Mouse (Mus musculus) bone marrow, adult 2 months (tissue): ENCODE measurements at regions not wholly inside any gene's neighbourhood (a gene's known extent, or its start where the extent isn't known, plus 50 kb on each side); places are given as distances from the start of the nearest gene placed in this dataset.

Experiments used
- H3K27ac ChIP-seq: fragments of 200-500 bp; 2 replicates; pipeline ENCODE4 v1.5.1; 2012; ENCODE audit warnings: low read depth, mild to moderate bottlenecking, control low read depth, inconsistent platforms, low read length; ENCODE audit not compliant: control insufficient read depth, poor library complexity, insufficient read depth
- H3K4me1 ChIP-seq: fragments of 200-500 bp; 2 replicates; pipeline ENCODE4 v1.6.1; 2011; ENCODE audit warnings: low read length; ENCODE audit not compliant: control insufficient read depth, insufficient read depth
- H3K4me3 ChIP-seq: fragments of 200-500 bp; replicated peaks from 2 replicates; pipeline ENCODE3; 2011; ENCODE audit warnings: mild to moderate bottlenecking, low read depth, low read length, control low read depth; ENCODE audit not compliant: control insufficient read depth
- CTCF ChIP-seq: fragments of 200-500 bp; IDR thresholded peaks from 2 replicates; pipeline ENCODE4 v1.5.1; 2011; ENCODE audit warnings: low read length, control low read depth; ENCODE audit not compliant: control insufficient read depth, insufficient read depth
- POLR2A ChIP-seq: fragments of 200-500 bp; IDR thresholded peaks from 2 replicates; pipeline ENCODE4 v1.6.1; 2011; ENCODE audit warnings: low read depth, mild to moderate bottlenecking, control low read depth, low read length, borderline replicate concordance; ENCODE audit not compliant: control insufficient read depth
- WGBS: fragments of 180-500 bp; shearing (Covaris S2); methylation state at CpG from one replicate; pipeline ENCODE4 v1.1.7; 2018; 5-methylcytosine and 5-hydroxymethylcytosine counted together

- 96% methylated on average over 1 of the region's 1 CpGs for WGBS
- no peaks in the 10 kb centered on the region for H3K4me1 ChIP-seq
- H3K27ac ChIP-seq = no peak overlapping the region
- H3K4me3 ChIP-seq = no peak overlapping the region
- TF ChIP-seq CTCF (peak; percentile 60), POLR2A (no peak)
Measured at GRCm38 (mm10) chrX:6261469-6261868, 59.1 kb downstream of the Bmp15 start.

- H3K4me1 ChIP-seq = no peaks in the 10 kb centered on the region
- no peak overlapping the region for H3K4me3 ChIP-seq
- 68% methylated on average over 4 of the region's 4 CpGs for WGBS
- TF ChIP-seq POLR2A (no peak), CTCF (no peak)
- no peak overlapping the region for H3K27ac ChIP-seq
Measured at GRCm38 (mm10) chrX:6258523-6258922, 62.0 kb downstream of the Bmp15 start.

- no peak overlapping the region for H3K27ac ChIP-seq
- H3K4me3 ChIP-seq = no peak overlapping the region
- TF ChIP-seq CTCF (no peak), POLR2A (no peak)
- no peaks in the 10 kb centered on the region for H3K4me1 ChIP-seq
Measured at GRCm38 (mm10) chrX:6254058-6254457, 66.5 kb downstream of the Bmp15 start.

GRCm38 (mm10) chrX:6252873-6253272, 67.6 kb downstream of the Bmp15 start:
- H3K4me3 ChIP-seq = no peak overlapping the region
- WGBS = 8% methylated on average over 2 of the region's 2 CpGs
- no peak overlapping the region for H3K27ac ChIP-seq
- TF ChIP-seq POLR2A (no peak), CTCF (no peak)
- H3K4me1 ChIP-seq = no peaks in the 10 kb centered on the region
